Mouse (Mus musculus) heart, adult 2 months (tissue): ENCODE measurements around the gene Cops7a.

Experiments used
- CTCF ChIP-seq: fragments of 200-600 bp; IDR thresholded peaks from 2 replicates; pipeline ENCODE4 v1.8.1; 2022; ENCODE audit warnings: antibody characterized with exemption, mild to moderate bottlenecking, moderate library complexity
- POLR2A ChIP-seq: fragments of 200-500 bp; IDR thresholded peaks from 2 replicates; pipeline ENCODE4 v1.6.1; 2011; ENCODE audit warnings: mild to moderate bottlenecking, low read depth, low read length, control low read depth; ENCODE audit not compliant: insufficient read depth

DNA sequence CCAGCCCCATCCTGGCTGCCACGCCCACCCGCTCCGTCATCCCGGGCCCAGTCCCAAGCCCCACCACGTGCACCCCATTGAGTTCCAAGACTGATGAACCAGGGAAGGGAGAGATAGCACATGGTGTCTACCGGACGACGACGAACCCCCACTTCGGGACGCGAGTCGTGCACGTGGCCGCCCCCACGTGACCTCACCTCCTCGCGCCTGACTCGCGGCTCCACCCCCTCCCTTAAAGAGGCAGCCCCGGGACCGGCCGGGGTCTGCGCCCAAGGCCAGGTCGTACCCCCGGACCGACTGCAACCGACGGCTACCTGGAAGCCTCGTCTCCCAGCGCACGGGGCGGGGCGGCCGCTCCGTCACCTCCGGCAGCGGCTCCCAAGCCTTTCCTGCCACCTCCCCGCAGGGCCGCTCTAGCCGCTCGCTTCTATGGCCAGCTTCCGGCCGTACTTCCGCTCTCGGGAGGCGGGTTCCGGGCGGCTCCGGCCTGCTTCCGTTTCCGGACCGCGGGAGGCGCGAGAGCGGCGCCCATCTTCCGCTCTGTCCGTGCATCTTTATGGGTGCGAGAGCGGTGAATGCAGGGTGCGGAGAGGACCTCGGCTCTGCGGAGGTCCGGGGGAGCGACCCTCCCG lies at the start of gene Cops7a:
- peak; percentile 17; the same call in 1 of the 2 replicates for TF ChIP-seq CTCF
- peak; percentile 88 for TF ChIP-seq POLR2A
